ENCODE assay signal across 8 mouse cellular contexts in the genomic region with DNA sequence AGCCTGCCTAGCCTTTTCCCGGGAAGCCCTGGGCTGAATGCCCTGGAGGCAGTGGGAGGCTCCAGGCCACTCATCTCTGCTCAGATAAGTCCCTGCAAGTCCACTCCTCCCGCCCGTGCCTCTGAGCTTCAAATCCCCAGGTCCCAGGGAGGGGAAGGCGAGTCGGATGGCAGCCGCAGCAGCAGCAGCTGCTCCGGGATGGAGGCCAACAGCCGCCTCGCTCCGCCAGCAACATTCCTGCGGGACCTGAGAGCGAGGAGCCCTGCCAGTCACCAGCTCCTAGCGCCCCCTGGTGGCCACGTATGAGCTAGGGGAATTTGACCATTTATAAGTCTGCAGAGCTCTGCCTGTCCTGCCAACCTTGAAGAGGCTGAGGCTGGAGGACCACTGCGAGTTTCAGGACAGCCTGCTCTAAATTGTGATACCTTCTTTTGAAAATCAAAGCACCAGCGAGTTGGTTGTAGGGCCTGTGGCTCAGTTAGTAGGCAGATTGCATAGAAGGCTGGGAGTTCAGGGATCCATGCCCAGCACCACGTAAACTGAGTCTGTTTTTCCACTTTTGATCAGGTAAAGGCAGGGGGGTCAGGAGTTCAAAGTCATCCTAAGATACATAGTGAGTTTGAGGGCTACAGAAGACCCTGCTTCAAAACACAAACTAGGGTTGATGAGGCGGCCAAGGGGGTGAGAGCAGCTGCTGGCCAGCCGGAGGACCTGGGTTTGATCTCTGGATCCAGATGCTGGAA. TPM values are rescaled to one million over a fixed set of nuclear protein-coding genes. Genes with fewer than 3 reads are reported as not detected.
A peak's percentile ranks its signal among the peaks of the same experiment; 100 is the strongest.
DNase-seq lines count a peak whose midpoint lies in the region; ATAC-seq and TF ChIP-seq lines count a peak whose summit lies in the region.

No protein-coding gene starts in this region.

- H3K9ac ChIP-seq in embryonic facial prominence, embryonic 11.5 days (replicated peaks; ENCODE audit: low read length), result peak overlapping the region; percentile 43; the same call in 1 of the 2 replicates
- H3K9ac ChIP-seq in midbrain, embryonic 15.5 days, result peak overlapping the region; percentile 37

- H3K4me3 ChIP-seq in embryonic facial prominence, embryonic 11.5 days (ENCODE audit: low read depth, low read length), result no peak overlapping the region
- H3K4me3 ChIP-seq in midbrain, embryonic 15.5 days, result peak overlapping the region; percentile 17; the same call in 1 of the 2 replicates
- no peak overlapping the region for H3K4me3 ChIP-seq in spleen, adult 2 months (ENCODE audit: extremely low read depth, insufficient read depth, insufficient read length)

- DNase-seq in CD4-positive, CD25-positive, alpha-beta regulatory T cell, adult 2 months (ENCODE audit: low read depth, low spot score), result peak; percentile 86
- peak; percentile 95 for DNase-seq in embryonic facial prominence, embryonic 11.5 days (ENCODE audit: low spot score)
- DNase-seq in kidney, adult 11 months, result peak; percentile 90
- DNase-seq in left cerebral cortex, postnatal 4 days, result peak; percentile 98
- DNase-seq in spleen, adult 2 months (ENCODE audit: low read depth in 1 of 2, low spot score in 2 of 2), result peak; percentile 9 to 64

- no peak for TF ChIP-seq POLR2A in spleen, adult 2 months (IDR thresholded peaks at IDR 0.05; ENCODE audit: low read depth, low read length)

- H3K9me3 ChIP-seq in embryonic facial prominence, embryonic 11.5 days (replicated peaks; ENCODE audit: control insufficient read depth, low read length), result no peaks in the 10 kb centered on the region
- no peaks in the 10 kb centered on the region for H3K9me3 ChIP-seq in midbrain, embryonic 15.5 days

- intact Hi-C loops in left cerebral cortex, postnatal 4 days (cut with DNase I), result loop anchor here (2.0 to 5.0 kb wide), 2 partner anchors 90 to 174 kb away; no protein-coding TSS in a partner anchor

- no peaks in the 10 kb centered on the region; the same call in 1 of the 2 replicates for H3K27me3 ChIP-seq in embryonic facial prominence, embryonic 11.5 days (ENCODE audit: control insufficient read depth, insufficient read depth, low read length)
- H3K27me3 ChIP-seq in midbrain, embryonic 15.5 days (replicated peaks), result no peaks in the 10 kb centered on the region
- no peaks in the 10 kb centered on the region for H3K27me3 ChIP-seq in spleen, adult 2 months (ENCODE audit: control insufficient read depth, insufficient read depth, low read length)

- WGBS in embryonic facial prominence, embryonic 11.5 days, result 14% methylated on average over 19 of the region's 19 CpGs
- 16% methylated on average over 19 of the region's 19 CpGs for WGBS in midbrain, embryonic 15.5 days
- WGBS in spleen, adult 2 months, result 19% methylated on average over 19 of the region's 19 CpGs

- H3K36me3 ChIP-seq in embryonic facial prominence, embryonic 11.5 days (replicated peaks; ENCODE audit: control insufficient read depth, insufficient read depth, low read depth, low read length), result no peaks in the 10 kb centered on the region
- H3K36me3 ChIP-seq in midbrain, embryonic 15.5 days (replicated peaks), result no peaks in the 10 kb centered on the region
- H3K36me3 ChIP-seq in spleen, adult 2 months (ENCODE audit: control insufficient read depth, insufficient read depth, low read length), result no peaks in the 10 kb centered on the region

- TF ChIP-seq CTCF in spleen, adult 2 months (IDR thresholded peaks at IDR 0.05; ENCODE audit: extremely low read depth, insufficient read depth, insufficient read length, insufficient replicate concordance), result peak; percentile 75; the same call in 1 of the 2 replicates

- H3K4me2 ChIP-seq in embryonic facial prominence, embryonic 11.5 days (ENCODE audit: low read depth, low read length), result 0 out of 2 replicates have a peak overlapping the region, but pooled peaks have one; percentile 3
- peak overlapping the region; percentile 45 for H3K4me2 ChIP-seq in midbrain, embryonic 15.5 days

- no peak for ATAC-seq in CD4-positive, CD25-positive, alpha-beta regulatory T cell, adult 4 months
- ATAC-seq in embryonic facial prominence, embryonic 11.5 days (replicated peaks; ENCODE audit: insufficient number of reproducible peaks, low FRiP score, low TSS enrichment, low read depth), result peak; percentile 89
- ATAC-seq in granulocyte monocyte progenitor cell, adult 5-6 weeks (replicated peaks; ENCODE audit: poor library complexity, severe bottlenecking), result peak; percentile 87
- ATAC-seq in midbrain, embryonic 15.5 days (replicated peaks), result peak; percentile 93

- H3K4me1 ChIP-seq in embryonic facial prominence, embryonic 11.5 days (ENCODE audit: control insufficient read depth, insufficient read depth, low read length), result no peaks in the 10 kb centered on the region
- H3K4me1 ChIP-seq in midbrain, embryonic 15.5 days, result peaks cover 8% of the 10 kb centered on the region; the same call in 1 of the 2 replicates
- no peaks in the 10 kb centered on the region for H3K4me1 ChIP-seq in spleen, adult 2 months (ENCODE audit: control insufficient read depth, insufficient read depth, insufficient read length)

- H3K27ac ChIP-seq in embryonic facial prominence, embryonic 11.5 days (replicated peaks; ENCODE audit: low read depth, low read length), result no peak overlapping the region
- 0 out of 2 replicates have a peak overlapping the region, but pooled peaks have one; percentile 21 for H3K27ac ChIP-seq in midbrain, embryonic 15.5 days
- H3K27ac ChIP-seq in spleen, adult 2 months (ENCODE audit: insufficient read depth, low read length), result no peak overlapping the region

RNA-seq across cellular contexts. Expression of gene Rdh8, which starts 12.8 kb away (rescaled TPM):
- polyA plus RNA-seq in CD4-positive, CD25-positive, alpha-beta regulatory T cell, adult 4 months (2017; shearing (Covaris generic)), result not detected
- not detected in 2 replicates for polyA plus RNA-seq in embryonic facial prominence, embryonic 11.5 days (2014; fragmentation: Nextera tagmentation; extraction: Ambion mirVana)
- total RNA-seq in granulocyte monocyte progenitor cell, adult 5-6 weeks (2014; fragmentation: Nextera tagmentation), result not detected in 2 replicates
- total RNA-seq in granulocyte monocyte progenitor cell, adult 5-6 weeks (2017), result not detected in 2 replicates
- not detected for total RNA-seq in left cerebral cortex, postnatal 4 days (2021)
- not detected in 2 replicates for polyA plus RNA-seq in midbrain, embryonic 15.5 days (2015; fragmentation: Nextera tagmentation; extraction: Ambion mirVana)
- polyA plus RNA-seq in spleen, adult 2 months (2012; rRNA removed), result not detected in 2 replicates

RNA-seq across cellular contexts. Expression of gene Col5a3, which starts 16.2 kb away (rescaled TPM):
- not detected for polyA plus RNA-seq in CD4-positive, CD25-positive, alpha-beta regulatory T cell, adult 4 months (2017; shearing (Covaris generic))
- 0.14 and 0.21 TPM in 2 replicates for polyA plus RNA-seq in embryonic facial prominence, embryonic 11.5 days (2014; fragmentation: Nextera tagmentation; extraction: Ambion mirVana)
- 0.28 and 0.41 TPM in 2 replicates for total RNA-seq in granulocyte monocyte progenitor cell, adult 5-6 weeks (2014; fragmentation: Nextera tagmentation)
- total RNA-seq in granulocyte monocyte progenitor cell, adult 5-6 weeks (2017), result 0.60 and 0.62 TPM in 2 replicates
- total RNA-seq in left cerebral cortex, postnatal 4 days (2021), result 1 to 10 TPM in 1 of 2 experiments, under 1 TPM in 1; 0.90 to 1.2 TPM
- 0.85 and 0.98 TPM in 2 replicates for polyA plus RNA-seq in midbrain, embryonic 15.5 days (2015; fragmentation: Nextera tagmentation; extraction: Ambion mirVana)
- 1.4 TPM in 2 replicates for polyA plus RNA-seq in spleen, adult 2 months (2012; rRNA removed)

RNA-seq across cellular contexts. Expression of gene A230050P20Rik, which starts 37.4 kb away (rescaled TPM):
- 10 to 100 TPM; 13.8 to 24.3 TPM for polyA plus RNA-seq in CD4-positive, CD25-positive, alpha-beta regulatory T cell, adult 4 months (2017; shearing (Covaris generic))
- polyA plus RNA-seq in embryonic facial prominence, embryonic 11.5 days (2014; fragmentation: Nextera tagmentation; extraction: Ambion mirVana), result 0.64 and 1.1 TPM in 2 replicates
- total RNA-seq in granulocyte monocyte progenitor cell, adult 5-6 weeks (2014; fragmentation: Nextera tagmentation), result 13.8 and 44.1 TPM in 2 replicates
- total RNA-seq in granulocyte monocyte progenitor cell, adult 5-6 weeks (2017), result 14.4 and 16.1 TPM in 2 replicates
- 10 to 100 TPM; 33.3 to 42.2 TPM for total RNA-seq in left cerebral cortex, postnatal 4 days (2021)
- polyA plus RNA-seq in midbrain, embryonic 15.5 days (2015; fragmentation: Nextera tagmentation; extraction: Ambion mirVana), result 6.8 and 7.3 TPM in 2 replicates
- 82.8 and 108 TPM in 2 replicates for polyA plus RNA-seq in spleen, adult 2 months (2012; rRNA removed)

RNA-seq across cellular contexts. Expression of gene Angptl6, which starts 48.5 kb away (rescaled TPM):
- polyA plus RNA-seq in CD4-positive, CD25-positive, alpha-beta regulatory T cell, adult 4 months (2017; shearing (Covaris generic)), result 1 to 10 TPM in 1 of 2 experiments, under 1 TPM in 1; 0.43 to 1.1 TPM
- polyA plus RNA-seq in embryonic facial prominence, embryonic 11.5 days (2014; fragmentation: Nextera tagmentation; extraction: Ambion mirVana), result 1.6 and 3.2 TPM in 2 replicates
- 1.5 and 2.5 TPM in 2 replicates for total RNA-seq in granulocyte monocyte progenitor cell, adult 5-6 weeks (2014; fragmentation: Nextera tagmentation)
- total RNA-seq in granulocyte monocyte progenitor cell, adult 5-6 weeks (2017), result 0.52 and 1.4 TPM in 2 replicates
- total RNA-seq in left cerebral cortex, postnatal 4 days (2021), result 10 to 100 TPM in 1 of 2 experiments, 1 to 10 TPM in 1; 9.9 to 10.9 TPM
- 15.3 and 16.8 TPM in 2 replicates for polyA plus RNA-seq in midbrain, embryonic 15.5 days (2015; fragmentation: Nextera tagmentation; extraction: Ambion mirVana)
- polyA plus RNA-seq in spleen, adult 2 months (2012; rRNA removed), result 2.7 and 3.8 TPM in 2 replicates

RNA-seq across cellular contexts. Expression of gene Ppan, which starts 56.9 kb away (rescaled TPM):
- 10 to 100 TPM; 24.1 to 36.4 TPM for polyA plus RNA-seq in CD4-positive, CD25-positive, alpha-beta regulatory T cell, adult 4 months (2017; shearing (Covaris generic))
- polyA plus RNA-seq in embryonic facial prominence, embryonic 11.5 days (2014; fragmentation: Nextera tagmentation; extraction: Ambion mirVana), result 64.3 and 65.0 TPM in 2 replicates
- total RNA-seq in granulocyte monocyte progenitor cell, adult 5-6 weeks (2014; fragmentation: Nextera tagmentation), result 88.0 and 115 TPM in 2 replicates
- 172 and 173 TPM in 2 replicates for total RNA-seq in granulocyte monocyte progenitor cell, adult 5-6 weeks (2017)
- total RNA-seq in left cerebral cortex, postnatal 4 days (2021), result 10 to 100 TPM; 37.9 to 43.0 TPM
- polyA plus RNA-seq in midbrain, embryonic 15.5 days (2015; fragmentation: Nextera tagmentation; extraction: Ambion mirVana), result 49.1 and 50.5 TPM in 2 replicates
- polyA plus RNA-seq in spleen, adult 2 months (2012; rRNA removed), result 116 and 120 TPM in 2 replicates

Comparison
In these comparisons a context has a peak if more than half of its experiments do, and no peak if none do; other contexts are left out.
1. DNase-seq: peak in every context shown above with its lines; median percentile 98 in left cerebral cortex, postnatal 4 days; 95 in embryonic facial prominence, embryonic 11.5 days; 90 in kidney, adult 11 months; 86 in CD4-positive, CD25-positive, alpha-beta regulatory T cell, adult 2 months; 36 in spleen, adult 2 months.